Mouse (Mus musculus) midbrain, postnatal 0 days (tissue): ENCODE data around the gene Smpx. TPM values are rescaled to one million over a fixed set of nuclear protein-coding genes. Genes with fewer than 3 reads are reported as not detected.

Experiments used
- ATAC-seq: fragments of 200-750 bp; cut with Nextera tagmentation; 2 replicates; pipeline ENCODE4 v1.8.0; 2017; ENCODE audit warnings: moderate number of reproducible peaks, mild to moderate bottlenecking, moderate TSS enrichment, moderate library complexity; ENCODE audit not compliant: low FRiP score
- DNase-seq: peaks from one replicate; pipeline ENCODE4 v3.0.0-alpha.2; 2015; ENCODE audit warnings: low spot score
- H3K27ac ChIP-seq: fragments of 300-500 bp; sonication (generic); 2 replicates; pipeline ENCODE4 v1.5.1; 2014; ENCODE audit warnings: low read depth, mild to moderate bottlenecking, low read length, mixed read lengths
- H3K27me3 ChIP-seq: fragments of 300-500 bp; sonication (generic); 2 replicates; pipeline ENCODE4 v1.6.1; 2014; ENCODE audit warnings: low read length, control low read depth, mixed read lengths; ENCODE audit not compliant: insufficient read depth
- H3K36me3 ChIP-seq: fragments of 300-500 bp; sonication (generic); 2 replicates; pipeline ENCODE4 v1.6.1; 2014; ENCODE audit warnings: low read length, control low read depth, mixed read lengths; ENCODE audit not compliant: insufficient read depth
- H3K4me1 ChIP-seq: fragments of 300-500 bp; sonication (generic); 2 replicates; pipeline ENCODE4 v1.6.1; 2014; ENCODE audit warnings: mild to moderate bottlenecking, control low read depth, antibody characterized with exemption, low read length, mixed read lengths; ENCODE audit not compliant: insufficient read depth
- H3K4me2 ChIP-seq: fragments of 300-500 bp; sonication (generic); 2 replicates; pipeline ENCODE4 v1.6.1; 2014; ENCODE audit warnings: low read depth, mild to moderate bottlenecking, low read length, mixed read lengths; ENCODE audit not compliant: poor library complexity, severe bottlenecking
- H3K4me3 ChIP-seq: fragments of 300-500 bp; sonication (generic); 2 replicates; pipeline ENCODE4 v1.5.1; 2014; ENCODE audit warnings: low read depth, mild to moderate bottlenecking, low read length, moderate library complexity
- H3K9ac ChIP-seq: fragments of 300-500 bp; sonication (generic); replicated peaks from 2 replicates; pipeline ENCODE4 v1.6.1; 2014; ENCODE audit warnings: mild to moderate bottlenecking, low read length, moderate library complexity, mixed read lengths; ENCODE audit not compliant: poor library complexity, severe bottlenecking
- H3K9me3 ChIP-seq: fragments of 300-500 bp; sonication (generic); 2 replicates; pipeline ENCODE4 v1.6.1; 2016; ENCODE audit warnings: low read length, control low read depth
- CTCF ChIP-seq: IDR thresholded peaks from 2 replicates; pipeline ENCODE4 v1.5.1; 2016; ENCODE audit warnings: antibody characterized with exemption, mild to moderate bottlenecking
- WGBS: fragments of 180-500 bp; shearing (Covaris S2); extraction: QIAGEN DNeasy Blood & Tissue Kit; methylation state at CpG from one replicate; pipeline ENCODE4 v1.1.7; 2014; 5-methylcytosine and 5-hydroxymethylcytosine counted together
- polyA plus RNA-seq: library from polyadenylated mRNA; unstranded; fragments of >200 nt; fragmentation: Nextera tagmentation; extraction: Ambion mirVana; gene quantifications from 2 replicates; pipeline ENCODE4 v1.2.1, GENCODE M21; 2015
- total RNA-seq: library from RNA; depleted of rRNA; stranded (reverse); fragments of >200 nt; gene quantifications from 2 replicates; pipeline ENCODE4 v1.2.3, GENCODE M21; 2014

Gene Smpx
- total and polyA plus RNA-seq, 2 experiments from 2014 or later: 0.17 to 0.77 TPM

GRCm38 (mm10) chrX:157731658-157732314 lies 33.1 kb downstream of the Smpx start:
- peak; percentile 77 for DNase-seq
- Histone ChIP-seq H3K27ac (no peak overlapping the region), H3K4me1 (no peaks in the 10 kb centered on the region), H3K4me3 (no peak overlapping the region; the same call in 1 of the 2 replicates), H3K4me2 (peak overlapping the region; percentile 15; the same call in 1 of the 2 replicates), H3K27me3 (no peaks in the 10 kb centered on the region), H3K9ac (no peak overlapping the region), H3K36me3 (no peaks in the 10 kb centered on the region), H3K9me3 (no peaks in the 10 kb centered on the region)
- WGBS: 22% methylated on average over 9 of the region's 9 CpGs
- TF ChIP-seq CTCF: peak; percentile 80
- no peak for ATAC-seq

DNA sequence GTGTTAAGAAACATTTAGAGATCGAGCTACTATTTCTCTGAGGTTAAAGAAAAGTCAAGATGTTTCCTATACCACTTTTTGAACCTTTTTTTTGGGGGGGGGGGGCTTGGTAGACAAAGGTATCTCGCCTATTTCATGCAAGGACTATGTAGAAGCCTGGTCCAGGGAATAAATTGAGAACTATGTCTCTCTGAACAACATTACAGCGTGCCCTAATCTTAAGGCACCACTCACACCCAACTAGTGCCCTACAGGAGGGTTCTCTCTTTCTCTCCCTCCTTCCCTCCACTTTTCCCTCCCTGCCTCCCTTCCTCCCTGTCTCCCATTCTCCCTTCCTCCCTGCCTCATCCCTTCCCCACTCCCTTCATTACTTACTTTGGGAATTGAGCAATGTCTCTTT lies 33.6 kb downstream of the Smpx start:
- 56% methylated on average over 3 of the region's 3 CpGs for WGBS
- H3K4me1 ChIP-seq: no peaks in the 10 kb centered on the region
- H3K36me3 ChIP-seq: no peaks in the 10 kb centered on the region
- TF ChIP-seq CTCF: no peak
- no peaks in the 10 kb centered on the region for H3K9me3 ChIP-seq
- no peak for ATAC-seq
- no peak for DNase-seq
- H3K4me3 ChIP-seq: no peak overlapping the region
- H3K27me3 ChIP-seq: no peaks in the 10 kb centered on the region
- H3K4me2 ChIP-seq: no peak overlapping the region
- no peak overlapping the region for H3K27ac ChIP-seq
- no peak overlapping the region for H3K9ac ChIP-seq

DNA sequence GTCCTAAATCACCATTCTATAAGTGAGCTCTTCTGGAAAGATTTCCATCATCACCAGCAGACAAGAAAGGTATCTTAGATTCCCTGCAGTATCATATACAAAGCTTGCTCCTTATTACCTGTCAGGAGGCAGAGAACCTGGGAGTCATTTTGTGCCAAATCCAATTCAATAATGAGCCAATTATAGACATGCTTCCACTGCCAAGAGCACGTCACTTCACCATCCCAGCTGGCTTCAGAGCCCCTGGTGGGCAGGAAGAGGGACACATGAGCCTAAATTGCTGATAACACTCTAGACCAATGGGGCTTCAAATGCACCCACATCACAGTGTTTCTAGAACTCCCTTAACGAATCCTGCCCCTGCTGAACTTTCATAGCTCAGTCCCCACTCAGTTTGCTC lies 35.1 kb downstream of the Smpx start:
- Histone ChIP-seq H3K36me3 (no peaks in the 10 kb centered on the region), H3K4me2 (no peak overlapping the region), H3K27ac (no peak overlapping the region), H3K4me1 (no peaks in the 10 kb centered on the region), H3K4me3 (no peak overlapping the region), H3K27me3 (no peaks in the 10 kb centered on the region), H3K9ac (no peak overlapping the region), H3K9me3 (no peaks in the 10 kb centered on the region)
- TF ChIP-seq CTCF: no peak
- no peak for ATAC-seq
- no peak for DNase-seq
- WGBS: 49% methylated on average over 2 of the region's 2 CpGs

DNA sequence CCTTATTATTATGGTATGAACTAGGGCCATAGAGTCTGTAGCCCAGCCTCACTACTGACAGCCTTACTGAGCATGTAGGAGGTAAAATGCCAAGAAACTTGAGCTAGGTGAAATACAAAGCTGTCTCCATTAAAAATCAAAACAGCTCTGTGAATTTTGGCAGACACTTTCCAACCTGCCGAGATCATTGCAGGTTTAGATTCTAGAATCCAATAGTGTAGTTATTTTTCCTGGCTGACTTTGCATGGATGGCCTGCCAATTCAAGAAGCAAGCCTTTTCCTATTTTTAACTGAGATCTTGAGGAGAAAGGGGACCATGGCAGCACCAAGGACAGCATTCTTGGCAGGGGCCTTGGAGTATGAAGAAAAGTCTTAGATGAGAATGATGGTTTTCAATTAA lies 35.6 kb downstream of the Smpx start:
- WGBS: 80% methylated on average over 1 of the region's 1 CpGs
- Histone ChIP-seq H3K4me2 (no peak overlapping the region), H3K4me1 (no peaks in the 10 kb centered on the region), H3K9me3 (no peaks in the 10 kb centered on the region), H3K36me3 (no peaks in the 10 kb centered on the region), H3K27ac (no peak overlapping the region), H3K27me3 (no peaks in the 10 kb centered on the region), H3K4me3 (no peak overlapping the region), H3K9ac (no peak overlapping the region)
- TF ChIP-seq CTCF: no peak
- DNase-seq (no peak), ATAC-seq (no peak)

DNA sequence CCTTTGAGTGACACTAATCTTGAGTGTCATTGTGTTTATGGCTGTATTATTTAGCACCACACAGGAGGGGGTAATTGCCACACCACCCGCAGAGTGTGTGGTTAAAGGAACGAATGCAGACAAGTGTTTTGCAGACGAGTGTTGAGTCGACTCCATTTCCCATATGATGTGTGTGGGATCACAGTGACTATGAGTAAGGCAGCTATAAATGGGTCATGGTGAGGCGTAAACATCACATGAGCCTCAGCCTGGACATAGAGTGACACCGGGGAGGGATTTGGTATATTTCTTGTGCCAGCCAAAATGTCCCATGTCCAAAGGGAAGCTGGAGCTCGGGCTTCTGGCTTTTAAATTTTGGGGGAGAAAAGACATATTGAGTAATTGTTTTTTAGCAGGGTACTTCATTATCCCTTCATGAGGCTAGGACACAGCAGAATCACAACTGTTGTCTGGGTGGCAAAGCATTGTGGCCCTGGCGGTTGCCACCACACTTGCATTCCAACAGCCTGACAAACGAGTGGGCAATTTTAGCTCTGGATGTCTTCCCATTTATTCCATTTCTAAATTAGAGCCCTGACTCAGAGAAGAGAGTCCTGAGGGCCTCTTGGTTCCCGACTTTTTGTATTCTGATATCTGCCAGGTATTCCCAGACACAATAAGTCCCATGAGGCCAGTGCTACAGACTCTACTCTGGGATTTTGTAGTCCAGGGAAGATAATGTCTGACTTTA lies 49.3 kb downstream of the Smpx start:
- Histone ChIP-seq H3K9ac (no peak overlapping the region), H3K27me3 (no peaks in the 10 kb centered on the region), H3K36me3 (no peaks in the 10 kb centered on the region), H3K4me2 (no peak overlapping the region), H3K4me3 (no peak overlapping the region), H3K27ac (no peak overlapping the region), H3K4me1 (no peaks in the 10 kb centered on the region), H3K9me3 (no peaks in the 10 kb centered on the region)
- 88% methylated on average over 10 of the region's 10 CpGs for WGBS
- ATAC-seq: no peak
- TF ChIP-seq CTCF: no peak
- no peak for DNase-seq

DNA sequence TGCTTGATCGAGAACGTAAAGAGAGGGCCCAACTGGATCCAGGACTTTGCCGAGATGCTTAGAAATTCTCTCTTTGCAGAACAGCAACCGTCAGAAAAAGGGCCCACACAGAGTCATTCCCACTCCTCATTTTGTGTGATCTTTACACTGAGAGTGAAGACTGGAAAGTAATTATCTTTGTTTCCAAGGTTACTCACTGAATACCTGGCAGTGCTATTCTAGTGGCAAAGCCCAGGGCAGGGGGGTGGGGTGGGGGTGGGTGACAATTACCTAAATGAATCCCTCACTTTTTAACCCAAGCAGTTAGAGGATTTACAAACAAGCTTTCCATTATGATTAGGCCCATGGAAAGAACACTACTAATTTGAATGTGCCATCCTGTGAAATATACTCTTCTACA lies 55.8 kb downstream of the Smpx start:
- no peak overlapping the region for H3K4me3 ChIP-seq
- no peak overlapping the region for H3K4me2 ChIP-seq
- H3K27ac ChIP-seq: no peak overlapping the region
- no peak for DNase-seq
- TF ChIP-seq CTCF: no peak
- no peak for ATAC-seq
- H3K9me3 ChIP-seq: no peaks in the 10 kb centered on the region
- 48% methylated on average over 4 of the region's 4 CpGs for WGBS
- no peaks in the 10 kb centered on the region for H3K36me3 ChIP-seq
- H3K4me1 ChIP-seq: no peaks in the 10 kb centered on the region
- H3K9ac ChIP-seq: no peak overlapping the region
- H3K27me3 ChIP-seq: no peaks in the 10 kb centered on the region
